Mouse (Mus musculus): Measurements from ENCODE around the gene Polg.
A peak's percentile ranks its signal among the peaks of the same experiment; 100 is the strongest.

Polg gene

DNA sequence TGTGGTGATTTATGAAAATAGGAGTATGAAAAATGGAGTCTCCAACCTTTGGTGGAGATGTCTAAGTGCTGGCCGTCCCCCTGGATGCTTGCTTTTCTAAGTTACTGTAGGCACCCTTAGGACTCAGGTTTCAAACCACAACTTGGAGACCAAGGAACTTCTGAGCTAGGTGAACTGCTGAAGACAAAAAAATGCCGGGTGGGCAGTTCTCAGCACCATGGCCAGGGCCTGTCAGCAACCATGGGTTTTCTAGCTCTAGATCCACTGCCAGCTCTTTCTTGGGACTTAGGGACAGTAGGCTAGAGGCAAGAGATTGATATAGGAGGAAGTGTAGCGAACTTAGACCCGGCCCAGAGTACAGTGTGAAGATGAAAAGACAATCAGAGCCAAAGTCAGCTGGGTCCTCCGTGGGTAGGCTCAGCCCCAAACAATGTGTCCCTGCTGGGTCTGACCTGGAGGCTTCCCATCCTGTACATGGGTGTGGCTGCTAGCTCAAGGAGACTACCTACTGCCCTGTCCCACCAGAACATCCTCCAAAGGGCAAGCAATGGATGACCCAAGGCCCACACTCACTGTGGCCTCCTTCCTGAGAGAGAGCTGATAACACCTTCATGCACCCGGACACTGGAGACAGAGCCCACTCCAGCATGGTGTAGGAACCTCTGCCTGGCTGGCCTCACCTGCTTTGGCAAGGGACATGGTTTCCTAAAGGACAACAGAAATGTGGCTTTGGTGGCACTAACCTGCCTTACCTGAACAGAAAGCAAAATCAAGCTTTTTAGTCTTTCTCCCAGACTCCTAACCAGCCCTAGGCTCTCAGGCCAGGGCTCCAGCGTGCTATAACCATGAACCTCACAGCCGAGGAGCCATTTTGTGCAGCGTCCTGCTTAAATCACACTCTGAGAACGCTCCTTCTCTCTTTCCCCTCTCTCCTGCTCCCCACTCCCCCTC lies 36.3 kb upstream of the Polg start:
- DNase-seq, result peak; percentile 32

DNA sequence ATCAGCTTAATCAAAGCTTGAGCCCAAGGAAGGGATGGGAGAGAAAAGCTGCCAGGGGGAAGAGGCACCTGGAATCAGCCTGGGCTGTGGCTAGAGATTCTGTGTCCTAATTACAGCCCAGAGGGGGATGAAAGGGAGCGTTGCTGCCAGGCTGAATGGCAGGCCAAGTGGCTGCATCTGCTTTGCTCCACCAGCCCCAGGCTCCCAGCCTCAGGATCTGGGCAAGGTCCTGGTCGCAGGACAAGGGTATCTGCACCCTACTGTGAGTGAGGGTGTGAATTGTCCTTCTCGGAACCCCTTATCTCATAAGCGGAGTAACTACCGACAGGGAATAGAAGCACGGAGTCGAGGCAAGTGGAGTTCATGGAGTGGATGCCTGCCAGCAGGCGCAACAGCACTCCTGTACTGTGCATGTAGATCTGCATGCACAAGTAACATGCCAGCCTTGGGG lies 35.4 kb upstream of the Polg start:
- DNase-seq, result peak; percentile 62

DNA sequence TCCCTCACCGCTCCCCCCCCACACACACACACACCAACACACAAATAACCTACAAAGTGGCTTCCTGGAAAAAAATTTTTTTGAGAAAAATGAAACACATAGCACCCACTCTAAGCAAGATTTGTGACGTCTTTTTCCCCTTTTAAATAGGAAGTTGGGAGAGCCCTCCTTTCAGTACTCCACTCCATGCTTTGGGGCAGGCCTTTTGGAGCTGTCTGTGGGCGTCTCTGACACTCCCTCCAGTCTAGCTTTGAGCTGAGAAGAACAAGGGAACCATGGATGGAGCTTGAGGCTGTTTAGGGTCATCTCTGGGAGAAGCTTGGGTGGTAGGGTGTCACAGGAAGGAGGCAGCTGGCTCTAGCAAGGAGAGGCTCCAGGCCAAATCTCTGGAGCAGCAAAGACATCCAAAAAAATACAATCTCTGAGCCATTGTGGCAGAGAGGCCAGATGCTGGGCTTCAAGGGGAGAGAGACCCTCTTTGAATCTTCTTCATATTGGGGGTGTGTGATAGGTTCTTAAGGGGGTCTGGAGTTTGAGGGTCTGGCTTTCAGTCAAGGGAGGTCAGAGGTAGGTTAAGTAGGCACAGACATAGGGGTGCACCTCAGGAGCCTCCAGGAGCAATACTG lies 34.6 kb upstream of the Polg start:
- DNase-seq, result peak; percentile 48

DNA sequence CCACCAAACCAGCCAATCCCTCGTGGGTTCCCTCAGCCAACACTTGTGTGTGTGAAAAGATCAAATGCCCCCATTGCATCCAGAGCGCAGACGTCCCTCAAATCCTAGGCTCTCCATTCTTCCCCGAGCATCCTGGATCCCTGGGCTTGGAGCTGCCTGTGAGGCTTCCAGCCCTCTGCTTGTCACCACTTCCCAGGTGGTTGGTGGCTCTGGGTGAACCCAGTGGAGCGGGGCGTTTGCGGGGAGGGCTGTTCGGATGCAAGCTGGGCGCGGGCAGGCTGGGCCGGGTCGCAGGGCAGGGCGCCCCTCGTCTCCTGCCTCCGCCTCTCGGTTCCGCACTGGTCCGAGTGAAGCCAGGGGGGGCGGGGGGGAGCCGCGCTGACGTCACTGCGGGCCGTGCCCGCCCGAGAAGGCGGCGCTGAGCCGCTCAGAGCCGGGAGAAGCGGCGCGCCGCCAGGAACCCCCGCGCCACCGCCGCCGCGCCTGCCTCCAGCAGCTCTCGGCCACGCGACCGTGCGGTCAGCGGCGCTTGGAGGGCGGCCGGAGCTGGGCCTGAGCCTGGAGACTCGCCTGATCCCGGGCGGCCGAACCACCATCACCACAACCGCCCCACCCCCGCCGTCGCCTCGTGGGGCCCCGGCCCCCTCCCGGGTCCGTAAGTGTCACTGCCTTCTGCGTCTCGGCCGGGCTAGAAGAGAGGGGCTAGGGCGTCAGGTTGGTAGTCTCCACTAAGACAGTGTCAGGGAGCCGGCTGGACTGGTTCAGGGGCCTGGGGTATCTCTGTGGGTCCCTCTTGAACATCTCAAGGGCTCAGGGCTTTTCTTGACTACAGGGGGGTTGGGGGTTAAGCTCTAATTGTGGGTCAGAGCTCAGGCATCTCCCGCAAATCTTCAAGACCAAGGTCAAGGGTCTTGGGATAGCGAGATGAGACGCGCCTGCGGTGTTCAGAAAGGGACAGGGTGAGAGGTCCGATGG lies 33.7 kb upstream of the Polg start:
- peak; percentile 82 for DNase-seq

DNA sequence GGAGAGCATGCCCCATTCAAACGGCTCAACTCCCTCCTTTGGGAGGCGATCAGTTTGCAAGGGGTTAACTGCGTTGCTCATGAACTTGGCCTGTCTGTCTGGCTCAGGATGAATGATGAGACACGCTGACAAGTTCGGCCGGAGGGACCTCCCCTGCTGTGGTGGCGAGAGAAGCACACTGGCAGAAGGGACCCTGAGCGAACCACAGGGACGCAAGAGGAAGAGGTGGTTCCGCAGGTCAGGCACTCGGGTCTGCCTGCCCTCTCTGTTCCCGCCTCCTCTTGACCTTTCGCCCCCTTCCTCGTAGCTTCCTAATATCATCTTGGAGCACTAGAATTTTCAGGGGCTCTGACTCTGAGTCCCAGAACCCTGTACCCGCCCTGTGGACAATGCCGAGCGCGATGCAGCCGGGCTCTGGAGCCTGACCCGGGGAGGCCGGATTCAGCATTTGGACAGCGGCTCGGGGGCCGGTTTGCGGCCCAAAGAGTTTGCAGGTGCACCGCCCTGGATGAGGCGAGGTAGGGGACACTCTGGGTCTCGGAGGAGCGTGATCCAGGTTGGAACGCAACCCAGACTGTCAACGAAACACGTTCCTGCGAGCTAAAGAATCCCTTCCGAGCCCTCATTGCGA lies 32.9 kb upstream of the Polg start:
- DNase-seq, result peak; percentile 65

DNA sequence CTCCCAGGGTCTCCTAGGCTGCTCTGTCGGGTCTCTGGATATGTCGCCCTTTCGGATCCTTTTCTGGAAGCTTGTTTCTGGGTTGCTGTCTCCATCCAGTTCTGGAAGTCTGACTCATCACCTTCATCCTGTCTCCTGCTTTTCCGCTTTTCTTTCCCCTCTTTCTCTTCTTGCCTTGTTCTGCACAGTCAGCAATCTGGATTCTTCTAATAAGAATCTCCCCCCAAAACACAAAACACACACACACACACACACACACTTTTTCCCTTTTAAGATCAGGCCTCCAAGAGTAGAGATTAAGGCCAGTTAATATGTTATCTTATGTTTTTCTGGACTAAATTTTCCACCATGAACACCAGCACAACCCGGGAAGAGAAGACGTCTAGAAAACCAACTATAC lies 32.2 kb upstream of the Polg start:
- DNase-seq, result peak; percentile 16

DNA sequence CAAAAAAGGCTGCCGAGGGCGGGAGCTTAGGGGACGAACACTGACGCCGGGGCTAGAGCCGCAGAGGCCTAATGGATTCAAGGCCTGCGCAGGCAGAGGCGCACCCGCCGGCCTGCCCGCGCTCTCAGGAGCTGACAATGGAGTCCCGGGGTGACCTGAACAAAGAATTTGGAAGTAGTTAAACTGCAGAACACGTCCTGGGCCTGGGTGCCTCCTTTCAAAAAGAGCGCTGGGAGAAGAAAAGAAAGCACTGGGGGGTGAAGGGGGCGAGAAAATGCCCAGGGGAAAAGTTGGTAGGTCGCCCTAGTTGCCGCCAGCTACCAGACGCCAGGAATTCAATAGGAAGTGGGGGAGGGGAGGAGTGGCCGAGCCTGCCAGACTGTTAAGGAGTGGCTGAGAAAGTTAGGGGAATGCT lies 31.5 kb upstream of the Polg start:
- DNase-seq, result peak; percentile 48

DNA sequence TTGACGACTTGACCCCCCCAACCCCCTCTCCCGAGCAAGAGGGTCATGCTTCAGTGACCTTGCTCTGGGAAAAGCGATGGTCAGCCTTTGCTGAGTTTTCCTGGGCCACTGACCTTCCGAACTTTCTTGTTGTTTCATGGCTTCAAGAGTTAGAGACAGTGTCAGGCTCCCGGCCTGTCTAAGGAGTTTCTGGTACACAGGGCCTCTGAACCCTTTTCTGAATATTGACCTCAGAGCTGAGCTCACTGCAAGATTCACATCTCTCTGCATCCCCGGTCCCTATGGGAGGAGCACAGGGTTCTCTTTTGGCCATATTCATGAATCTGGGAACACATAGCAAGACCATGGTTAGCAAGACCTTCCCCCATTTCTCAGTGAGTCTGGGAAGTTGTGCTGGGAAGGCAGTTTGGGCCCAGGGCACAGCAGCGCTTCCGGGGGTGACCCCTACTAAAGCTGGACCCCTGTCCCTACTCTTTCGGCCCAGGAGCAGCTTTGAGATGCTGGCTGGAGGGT lies 30.7 kb upstream of the Polg start:
- peak; percentile 18 for DNase-seq

DNA sequence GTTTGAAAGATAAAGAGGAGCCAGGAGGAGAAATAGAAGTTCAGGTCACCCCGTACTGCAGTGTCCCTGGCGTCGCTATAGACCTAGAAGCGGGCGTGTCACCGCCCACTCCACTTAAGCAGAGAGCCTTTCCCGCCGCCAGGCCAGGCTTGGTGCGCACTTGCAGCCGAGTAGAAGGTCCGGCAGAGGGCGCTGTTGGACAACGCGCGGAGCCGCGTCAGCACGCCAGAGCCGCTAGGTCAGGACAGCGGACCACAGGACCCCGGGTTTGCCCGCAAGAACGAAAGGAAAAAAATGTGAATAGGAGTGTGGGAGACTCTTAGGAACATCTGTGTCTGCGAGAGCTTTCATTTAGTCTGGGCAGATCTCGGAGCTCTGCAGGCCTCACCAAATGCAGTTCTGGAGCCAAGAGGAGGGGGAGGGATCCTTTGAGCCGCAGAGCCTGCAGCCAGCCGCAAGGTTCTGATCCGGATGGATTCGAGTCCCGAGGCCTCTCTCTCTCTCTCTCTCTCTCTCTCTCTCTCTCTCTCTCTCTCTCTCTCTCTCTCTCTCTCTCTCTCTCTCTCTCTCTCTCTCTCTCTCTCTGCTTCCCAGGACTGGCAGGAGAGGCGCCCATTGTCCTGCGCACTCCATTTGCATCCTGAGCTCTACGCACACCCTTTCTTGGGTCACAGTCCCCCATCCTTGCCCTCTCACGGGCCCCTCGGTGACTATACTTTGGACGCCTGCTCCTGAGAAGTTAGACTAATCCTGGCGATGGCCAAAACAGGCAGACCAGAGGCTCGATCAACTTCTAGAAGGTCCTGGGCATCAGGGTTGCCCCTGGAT lies 30.0 kb upstream of the Polg start:
- peak; percentile 96 for DNase-seq

DNA sequence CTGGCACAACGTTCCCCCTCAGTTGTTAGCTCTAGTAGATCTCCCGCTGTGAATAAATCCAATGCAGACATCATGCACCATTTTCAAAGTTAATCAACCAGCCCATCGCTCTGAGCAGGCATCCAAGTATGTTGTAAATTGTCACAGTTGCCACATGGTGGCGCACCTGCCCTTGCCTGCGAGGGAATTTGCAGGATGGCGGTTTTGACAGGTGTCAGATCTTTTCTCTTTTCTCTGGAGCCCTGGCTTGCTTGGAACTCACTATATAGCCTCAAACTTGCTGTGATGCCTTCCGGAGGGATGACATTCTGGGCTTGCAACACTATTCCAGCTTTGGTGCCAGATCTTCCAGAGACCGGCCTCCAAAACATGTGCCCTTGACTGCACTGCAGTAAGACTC lies 27.8 kb upstream of the Polg start:
- DNase-seq, result peak; percentile 74

DNA sequence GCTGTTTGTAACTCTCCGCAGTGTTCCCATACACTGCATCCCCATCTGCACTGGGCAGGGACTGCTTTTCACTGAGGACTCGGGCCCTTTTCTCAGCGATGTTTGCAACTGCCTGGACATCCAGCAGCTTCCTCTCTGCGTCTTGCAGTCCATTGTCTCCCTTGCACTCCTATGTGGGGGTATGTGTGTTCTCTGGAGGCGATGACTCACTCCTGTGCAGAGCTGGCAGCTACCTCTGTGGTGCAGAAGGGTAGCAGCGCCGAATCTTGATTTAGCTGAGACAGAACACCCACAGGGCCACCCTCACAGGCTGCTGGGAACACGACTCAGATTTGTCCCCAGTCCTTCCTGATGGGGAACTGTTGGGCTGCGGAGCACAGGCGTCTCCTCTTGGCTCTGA lies 20.4 kb upstream of the Polg start:
- no peak for DNase-seq

DNA sequence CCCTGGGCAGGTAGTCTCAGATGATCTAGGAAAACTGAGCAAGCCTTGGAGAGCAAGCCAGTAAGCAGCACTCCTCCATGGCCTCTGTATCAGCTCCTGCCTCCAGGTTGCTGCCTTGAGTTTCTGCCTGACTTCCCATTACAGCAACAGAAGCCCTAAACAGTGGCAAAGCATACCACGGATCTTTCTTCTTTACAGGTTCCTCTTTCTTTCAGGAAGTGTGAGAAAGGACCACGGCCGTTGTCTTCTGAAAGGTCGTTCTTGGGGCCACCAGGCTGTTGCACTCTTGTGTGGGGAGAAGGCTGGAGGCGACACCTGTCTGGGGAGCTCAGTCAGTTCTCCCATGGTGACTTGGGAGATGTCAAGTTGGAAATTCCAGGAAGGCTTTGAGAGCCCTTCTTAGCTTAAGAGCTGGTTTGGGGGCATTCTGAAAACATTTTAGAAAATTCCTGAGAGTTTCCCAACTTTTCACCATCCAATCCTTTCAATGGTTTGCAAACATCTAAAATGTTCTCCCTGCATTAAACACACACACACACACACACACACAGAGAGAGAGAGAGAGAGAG lies 8.8 kb upstream of the Polg start:
- no peak for DNase-seq

DNA sequence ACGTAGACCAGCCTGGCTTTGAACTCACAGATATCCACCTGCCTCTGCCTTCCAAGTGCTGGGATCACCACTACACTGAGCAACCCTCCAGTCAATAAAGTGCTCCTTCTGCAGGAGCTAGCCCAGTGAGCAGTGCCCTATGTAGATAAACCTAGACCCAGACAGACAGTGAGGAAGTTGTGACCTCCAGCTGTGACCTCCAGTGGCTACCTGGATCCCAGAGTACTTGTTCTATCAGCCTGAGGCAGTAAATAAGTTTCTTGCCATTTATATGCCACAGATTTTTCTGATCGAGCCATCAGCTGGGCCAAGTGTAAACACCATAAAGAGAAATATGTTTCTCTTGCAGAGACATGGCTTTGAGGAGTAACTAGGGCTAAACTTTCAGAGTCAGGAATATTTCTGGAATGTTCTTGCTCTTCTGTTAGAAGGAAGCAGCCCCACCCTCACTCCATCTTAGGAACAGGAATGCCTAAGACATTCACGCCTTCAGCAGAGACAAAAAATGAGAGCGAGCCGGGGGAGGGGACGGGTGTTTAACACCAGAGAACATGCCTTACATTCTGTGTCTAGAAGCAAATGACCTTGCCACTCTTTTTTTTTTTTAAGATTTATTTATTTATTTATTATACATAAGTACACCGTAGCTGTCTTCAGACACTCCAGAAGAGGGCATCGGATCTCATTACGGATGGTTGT lies 7.5 kb upstream of the Polg start:
- DNase-seq, result no peak

DNA sequence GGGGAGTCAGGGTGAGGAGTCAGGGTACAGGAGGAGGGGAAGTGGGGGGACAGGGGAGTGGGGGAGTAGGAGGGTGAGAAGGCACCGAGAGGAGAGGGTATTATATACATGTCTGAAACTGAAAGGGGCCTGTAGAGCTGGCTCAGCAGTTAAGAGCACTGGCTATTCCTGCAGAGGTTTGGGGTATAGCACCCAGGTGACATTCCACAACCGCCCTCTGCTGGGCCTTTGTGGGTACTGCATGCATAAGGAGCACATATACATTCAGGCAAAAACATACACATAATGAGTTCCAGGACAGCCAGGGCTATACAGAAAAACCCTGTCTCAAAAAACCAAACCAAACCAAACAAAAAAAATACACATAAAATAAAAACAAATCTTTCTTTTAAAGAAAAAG lies 6.6 kb upstream of the Polg start:
- no peak for DNase-seq

DNA sequence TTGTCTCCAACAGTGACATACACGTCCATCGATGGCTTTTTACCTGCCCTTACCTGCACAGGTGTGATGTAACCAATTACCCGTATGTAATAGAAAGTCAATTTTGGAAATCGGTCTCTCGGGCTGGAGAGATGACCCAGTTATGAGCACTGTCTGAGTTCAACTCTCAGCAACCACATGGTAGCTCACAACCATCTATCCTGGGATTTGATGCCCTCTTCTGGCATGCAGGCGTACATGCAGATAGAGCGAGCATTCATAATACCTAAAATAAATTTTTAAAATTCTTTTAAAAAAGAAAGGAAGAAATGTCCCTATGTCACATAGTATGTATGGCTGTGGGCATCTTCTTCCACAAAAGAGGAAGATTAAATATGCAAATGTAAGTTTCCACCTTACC lies 5.3 kb upstream of the Polg start:
- DNase-seq, result no peak

DNA sequence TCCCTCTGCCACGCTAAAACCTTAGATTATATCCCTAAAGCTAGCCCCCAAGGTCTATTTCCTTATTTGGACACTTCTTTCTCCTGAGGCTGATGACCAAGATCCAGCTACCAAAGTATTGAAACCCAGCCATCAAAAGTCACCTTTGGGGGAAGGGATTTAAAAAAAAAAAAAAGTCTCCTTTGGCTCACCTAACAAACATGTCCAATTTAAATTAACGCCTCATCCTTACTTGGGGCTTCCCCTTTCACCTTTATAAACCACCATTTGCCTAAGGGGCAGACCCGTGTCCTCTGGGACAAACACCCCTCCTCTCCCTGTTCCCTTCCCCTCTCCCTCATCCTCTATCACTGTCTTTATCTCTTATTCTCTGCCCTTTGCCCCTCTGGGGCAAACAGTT lies 4.6 kb upstream of the Polg start:
- no peak for DNase-seq

DNA sequence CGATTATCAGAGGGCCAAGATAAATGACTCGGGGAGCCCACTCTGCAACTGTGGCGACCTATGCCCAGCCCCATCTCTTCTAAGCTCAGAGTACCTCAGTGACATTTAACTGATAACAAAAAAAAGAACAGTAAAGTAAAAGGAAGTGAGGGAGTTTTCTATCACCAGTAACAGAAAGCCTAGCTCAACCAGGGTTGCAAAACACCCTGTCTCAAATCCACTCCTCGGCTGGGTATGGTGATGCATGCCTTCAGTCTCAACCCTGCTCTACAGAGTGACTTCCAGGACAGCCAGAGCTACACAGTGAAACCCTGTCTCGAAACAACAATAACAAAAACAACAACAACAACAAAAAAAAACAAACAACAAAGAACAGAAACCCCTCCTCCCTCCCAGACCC lies 3.6 kb upstream of the Polg start:
- DNase-seq, result no peak

DNA sequence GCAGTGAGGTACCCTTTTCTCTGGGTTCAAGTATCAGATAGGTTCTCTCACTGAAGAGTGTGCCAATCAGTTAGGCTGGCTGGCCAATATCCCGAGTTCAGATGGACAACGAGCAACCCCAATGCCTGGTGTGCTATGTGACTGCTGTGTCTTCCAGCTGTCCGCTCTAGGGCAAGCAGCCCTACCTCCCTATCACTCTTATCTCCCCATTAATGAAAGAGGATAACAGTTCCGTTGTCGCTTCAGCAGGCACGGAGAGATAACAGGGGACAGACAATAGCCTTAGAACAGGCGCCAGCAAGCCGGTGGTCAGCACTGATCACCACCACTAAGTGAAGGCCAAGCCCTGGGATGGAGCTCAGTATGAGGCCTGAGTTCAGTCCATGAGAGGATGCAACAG lies 2.8 kb upstream of the Polg start:
- DNase-seq, result no peak

DNA sequence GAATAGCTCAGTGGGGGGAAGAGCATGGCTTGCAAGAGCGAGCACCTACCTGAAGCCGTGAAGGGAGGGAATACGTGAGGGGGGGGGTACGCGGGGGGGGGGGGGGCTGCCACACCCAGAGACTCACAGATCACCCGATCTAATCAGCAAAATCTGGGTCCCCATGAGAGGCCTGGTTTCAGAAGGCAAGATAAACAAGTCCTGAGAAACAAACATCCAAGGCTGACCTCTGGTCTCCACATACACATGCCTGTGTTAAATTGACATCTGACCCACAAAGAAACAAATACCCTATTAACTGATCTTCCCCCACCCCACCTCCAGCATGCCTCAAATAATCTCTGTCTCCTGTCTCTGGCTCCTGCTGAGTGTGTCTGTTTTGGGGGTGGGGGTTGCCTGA lies 1.8 kb upstream of the Polg start:
- no peak for DNase-seq

DNA sequence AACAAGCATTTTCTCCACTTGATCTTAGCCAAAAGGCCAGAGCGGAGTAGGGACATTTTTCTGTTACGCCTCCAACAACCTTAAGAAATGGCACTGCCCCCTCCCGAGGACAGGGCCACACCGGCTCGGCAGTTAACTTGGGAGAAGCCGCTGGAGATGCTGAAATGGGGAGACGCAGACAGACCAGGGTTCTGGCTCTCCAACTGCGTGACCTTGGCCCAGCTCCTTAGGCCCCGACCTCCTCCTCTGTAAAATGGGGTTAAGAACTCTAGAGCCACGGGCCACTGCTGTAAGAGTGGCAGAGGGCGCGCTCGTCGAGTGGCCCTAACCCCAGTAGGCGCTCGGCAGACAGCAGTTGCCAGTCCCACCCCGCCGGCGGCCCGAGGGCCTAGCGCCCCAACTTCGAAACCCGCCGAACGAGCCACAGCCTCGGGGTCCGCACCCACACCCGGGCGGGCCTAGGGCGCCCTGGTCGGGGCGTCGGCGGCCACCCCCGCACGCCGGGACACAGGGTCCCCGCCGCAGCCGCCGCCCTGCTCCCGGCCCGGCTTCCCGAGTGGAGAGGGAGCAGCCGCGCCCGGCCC lies 609 bp downstream of the Polg start:
- no peak for DNase-seq

Measured in cerebellum, adult 8-10 months (tissue).